ENCODE assay signal across 8 mouse cellular contexts in the genomic region with DNA sequence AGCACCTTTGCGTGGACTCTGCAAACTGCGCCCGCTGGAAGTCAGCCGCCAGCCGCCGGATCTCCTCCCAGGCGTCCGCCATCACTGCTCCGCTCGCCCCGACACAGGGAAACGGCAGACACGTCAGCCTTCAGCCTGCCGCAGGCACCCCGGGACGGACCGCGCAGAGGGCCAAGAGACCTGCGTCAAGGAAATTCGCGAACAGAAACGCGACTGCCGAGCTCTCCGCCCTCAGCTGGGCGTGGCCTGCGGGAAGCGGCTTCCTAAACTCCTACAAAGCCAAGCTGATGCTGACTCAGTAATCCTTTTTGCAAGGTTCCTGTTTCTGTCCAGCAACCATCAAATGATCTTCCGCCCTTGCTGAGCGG. TPM values are rescaled to one million over a fixed set of nuclear protein-coding genes. Genes with fewer than 3 reads are reported as not detected.
A peak's percentile ranks its signal among the peaks of the same experiment; 100 is the strongest.
DNase-seq lines count a peak whose midpoint lies in the region; ATAC-seq and TF ChIP-seq lines count a peak whose summit lies in the region.

A gene (minus strand): TSS at position 151 of the 368 bp plus-strand sequence.

- peak; percentile 88 to 89 for TF ChIP-seq POLR2A in MEL (IDR thresholded peaks at IDR 0.05; ENCODE audit: control insufficient read depth in 1 of 2, insufficient read depth in 1 of 2, low read depth in 1 of 2, low read length in 2 of 2, poor library complexity in 1 of 2)
- peak; percentile 79 for TF ChIP-seq POLR2A in cerebellum, adult 2 months (IDR thresholded peaks at IDR 0.05; ENCODE audit: borderline replicate concordance, insufficient read depth, low read length)

- peak within 1 kb of the TSS; percentile 80 for H3K27ac ChIP-seq in MEL (ENCODE audit: control insufficient read depth, low read depth, low read length)
- peak within 1 kb of the TSS; percentile 83 for H3K27ac ChIP-seq in cerebellum, adult 2 months (ENCODE audit: insufficient read depth, low read length)
- peak within 1 kb of the TSS; percentile 99 for H3K27ac ChIP-seq in forebrain, postnatal 0 days (ENCODE audit: low read depth, low read length)
- peak within 1 kb of the TSS; percentile 98 for H3K27ac ChIP-seq in lung, embryonic 15.5 days

- peak; percentile 98 for DNase-seq in MEL (ENCODE audit: low read depth, low spot score)
- DNase-seq in cerebellum, adult 2 months, result peak; percentile 97 to 99
- peak; percentile 97 for DNase-seq in forebrain, postnatal 0 days
- peak; percentile 98 for DNase-seq in heart, postnatal 4 days
- peak; percentile 93 to 97 for DNase-seq in layer of hippocampus, adult 8-10 months (ENCODE audit: low spot score in 2 of 2)
- peak; percentile 93 for DNase-seq in ovary, adult 18-20 months (ENCODE audit: low spot score)
- DNase-seq in thymus, postnatal 0 days (ENCODE audit: low spot score), result peak; percentile 94

- under 1% methylated on average over 30 of the region's 30 CpGs for WGBS in cerebellum, adult 2 months
- under 1% methylated on average over 30 of the region's 30 CpGs for WGBS in forebrain, postnatal 0 days
- WGBS in lung, embryonic 15.5 days, result under 1% methylated on average over 30 of the region's 30 CpGs

- TF ChIP-seq RAD21 in MEL (IDR thresholded peaks at IDR 0.05; ENCODE audit: low read depth, low read length), result no peak; the same call in 1 of the 2 replicates

- peak; percentile 99 for ATAC-seq in forebrain, postnatal 0 days
- peak; percentile 99 for ATAC-seq in lung, embryonic 15.5 days (ENCODE audit: borderline replicate concordance, extremely low read depth, low FRiP score, low TSS enrichment)

- no peaks in the 10 kb centered on the region; a peak in 1 of 4 replicates for H3K4me1 ChIP-seq in MEL (ENCODE audit: control insufficient read depth in 1 of 2, insufficient read depth in 2 of 2, low read length in 2 of 2)
- H3K4me1 ChIP-seq in cerebellum, adult 2 months (ENCODE audit: control insufficient read depth, insufficient read depth, low read length), result no peaks in the 10 kb centered on the region
- no peaks in the 10 kb centered on the region; the same call in 1 of the 2 replicates for H3K4me1 ChIP-seq in forebrain, postnatal 0 days (ENCODE audit: insufficient read depth)
- peaks cover 4% of the 10 kb centered on the region; the same call in 1 of the 2 replicates for H3K4me1 ChIP-seq in lung, embryonic 15.5 days

- no peak for TF ChIP-seq CTCF in MEL (IDR thresholded peaks at IDR 0.05 in 2 of 3, conservative IDR thresholded peaks at IDR 0.05 in 1 of 3; ENCODE audit: control insufficient read depth in 1 of 3, insufficient read depth in 1 of 3, low read depth in 2 of 3, low read length in 3 of 3, poor library complexity in 1 of 3, severe bottlenecking in 1 of 3)
- TF ChIP-seq CTCF in cerebellum, adult 2 months (IDR thresholded peaks at IDR 0.05; ENCODE audit: borderline replicate concordance, insufficient read depth, low read depth, low read length), result no peak
- no peak for TF ChIP-seq CTCF in forebrain, postnatal 0 days (IDR thresholded peaks at IDR 0.05; ENCODE audit: low read depth)

- peak; percentile 45 to 53 for TF ChIP-seq EP300 in MEL (IDR thresholded peaks at IDR 0.05; ENCODE audit: low read depth in 1 of 2, low read length in 2 of 2)

- H3K79me2 ChIP-seq in MEL (ENCODE audit: control insufficient read depth, insufficient read depth, low read length, poor library complexity), result peaks cover 3% of the 10 kb centered on the region; the same call in 1 of the 2 replicates

- peak within 1 kb of the TSS; percentile 94 for H3K9ac ChIP-seq in MEL (ENCODE audit: control insufficient read depth, low read depth, low read length, poor library complexity, severe bottlenecking)
- H3K9ac ChIP-seq in forebrain, postnatal 0 days, result peak within 1 kb of the TSS; percentile 96
- peak within 1 kb of the TSS; percentile 97 for H3K9ac ChIP-seq in lung, embryonic 15.5 days

- peaks cover 6 to 16% of the 10 kb centered on the region in 2 experiments for H3K36me3 ChIP-seq in MEL (ENCODE audit: control insufficient read depth in 1 of 2, insufficient read depth in 2 of 2, low read length in 2 of 2)
- peaks cover 6% of the 10 kb centered on the region; the same call in 1 of the 2 replicates for H3K36me3 ChIP-seq in forebrain, postnatal 0 days (ENCODE audit: insufficient read depth)
- H3K36me3 ChIP-seq in lung, embryonic 15.5 days, result peaks cover 15% of the 10 kb centered on the region

- peak within 1 kb of the TSS; percentile 63 for H3K4me2 ChIP-seq in forebrain, postnatal 0 days (ENCODE audit: low read depth)
- peak within 1 kb of the TSS; percentile 58 for H3K4me2 ChIP-seq in lung, embryonic 15.5 days

- no peaks in the 10 kb centered on the region for H3K9me3 ChIP-seq in MEL (replicated peaks; ENCODE audit: insufficient read depth, low read length)
- no peaks in the 10 kb centered on the region for H3K9me3 ChIP-seq in forebrain, postnatal 0 days (ENCODE audit: low read length)
- no peaks in the 10 kb centered on the region for H3K9me3 ChIP-seq in lung, embryonic 15.5 days

- peak within 1 kb of the TSS; percentile 88 to 89 for H3K4me3 ChIP-seq in MEL (ENCODE audit: control insufficient read depth in 1 of 2, insufficient read depth in 1 of 2, low read depth in 2 of 2, low read length in 2 of 2)
- peak within 1 kb of the TSS; percentile 57 for H3K4me3 ChIP-seq in cerebellum, adult 2 months (replicated peaks; ENCODE audit: insufficient read depth, low read depth, low read length)
- H3K4me3 ChIP-seq in forebrain, postnatal 0 days (ENCODE audit: low read depth, low read length), result peak within 1 kb of the TSS; percentile 98
- H3K4me3 ChIP-seq in lung, embryonic 15.5 days, result peak within 1 kb of the TSS; percentile 87

- no peaks in the 10 kb centered on the region for H3K27me3 ChIP-seq in MEL (ENCODE audit: control insufficient read depth in 1 of 2, insufficient read depth in 2 of 2, low read length in 2 of 2)
- H3K27me3 ChIP-seq in cerebellum, adult 2 months (ENCODE audit: control insufficient read depth, insufficient read depth, low read length), result no peaks in the 10 kb centered on the region
- H3K27me3 ChIP-seq in forebrain, postnatal 0 days (ENCODE audit: insufficient read depth, low read length), result no peaks in the 10 kb centered on the region
- no peaks in the 10 kb centered on the region for H3K27me3 ChIP-seq in lung, embryonic 15.5 days

TF ChIP-seq in MEL, 35 proteins besides CTCF, POLR2A, EP300 and RAD21 (continues in another document):
- TF ChIP-seq USF2 (IDR thresholded peaks at IDR 0.05; ENCODE audit: borderline replicate concordance in 1 of 2, insufficient read depth in 1 of 2, low read depth in 1 of 2, low read length in 2 of 2), result no peak
- no peak; the same call in 1 of the 2 replicates for TF ChIP-seq NRF1 (IDR thresholded peaks at IDR 0.05; ENCODE audit: insufficient read depth, low read depth, low read length, poor library complexity, severe bottlenecking)
- peak; percentile 93 for TF ChIP-seq SIN3A (IDR thresholded peaks at IDR 0.05; ENCODE audit: low read length)
- no peak for TF ChIP-seq E2F4 (IDR thresholded peaks at IDR 0.05; ENCODE audit: borderline replicate concordance, low read depth, low read length)
- TF ChIP-seq MYB (IDR thresholded peaks at IDR 0.05; ENCODE audit: low read depth, low read length), result no peak
- peak; percentile 70; the same call in 1 of the 2 replicates for TF ChIP-seq KAT2A (conservative IDR thresholded peaks at IDR 0.05; ENCODE audit: low read depth, low read length)
- no peak for TF ChIP-seq UBTF (IDR thresholded peaks at IDR 0.05; ENCODE audit: borderline replicate concordance, insufficient read depth, low read depth, low read length)
- peak; percentile 51 for TF ChIP-seq RCOR1 (IDR thresholded peaks at IDR 0.05; ENCODE audit: low read depth, low read length)
- TF ChIP-seq POLR2AphosphoS5 (IDR thresholded peaks at IDR 0.05; ENCODE audit: borderline replicate concordance, low read depth, low read length), result no peak
- no peak for TF ChIP-seq CHD1 (IDR thresholded peaks at IDR 0.05; ENCODE audit: low read depth, low read length)
- peak; percentile 62; the same call in 1 of the 2 replicates for TF ChIP-seq MEF2A (IDR thresholded peaks at IDR 0.05; ENCODE audit: extremely low read depth, insufficient replicate concordance, low read depth, low read length, poor library complexity, severe bottlenecking)
- no peak for TF ChIP-seq ZC3H11A (IDR thresholded peaks at IDR 0.05; ENCODE audit: low read depth, low read length)
- TF ChIP-seq TCF12 (IDR thresholded peaks at IDR 0.05; ENCODE audit: low read depth, low read length), result peak; percentile 55; the same call in 1 of the 2 replicates
- peak; percentile 71; the same call in 1 of the 2 replicates for TF ChIP-seq MAZ (IDR thresholded peaks at IDR 0.05; ENCODE audit: low read depth, low read length)
- peak; percentile 96 for TF ChIP-seq NELFE (IDR thresholded peaks at IDR 0.05; ENCODE audit: low read depth, low read length)
- no peak for TF ChIP-seq GATA1 (IDR thresholded peaks at IDR 0.05; ENCODE audit: low read depth, low read length)
- TF ChIP-seq ELF1 (IDR thresholded peaks at IDR 0.05; ENCODE audit: low read depth, low read length), result peak; percentile 86
- TF ChIP-seq POLR2AphosphoS2 (IDR thresholded peaks at IDR 0.05; ENCODE audit: low read length), result peak; percentile 82; the same call in 1 of the 2 replicates
- peak; percentile 48; the same call in 1 of the 2 replicates for TF ChIP-seq USF1 (IDR thresholded peaks at IDR 0.05; ENCODE audit: low read depth, low read length)
- no peak for TF ChIP-seq JUND (IDR thresholded peaks at IDR 0.05; ENCODE audit: low read depth, low read length)
- no peak for TF ChIP-seq CHD2 (IDR thresholded peaks at IDR 0.05; ENCODE audit: low read length)
- no peak for TF ChIP-seq ZNF384 (IDR thresholded peaks at IDR 0.05; ENCODE audit: low read depth, low read length)
- TF ChIP-seq ETS1 (IDR thresholded peaks at IDR 0.05; ENCODE audit: low read depth, low read length), result peak; percentile 71
- peak; percentile 86 for TF ChIP-seq MXI1 (IDR thresholded peaks at IDR 0.05; ENCODE audit: low read depth, low read length)
- TF ChIP-seq TAL1 (IDR thresholded peaks at IDR 0.05; ENCODE audit: low read length), result no peak
- no peak for TF ChIP-seq GABPA (IDR thresholded peaks at IDR 0.05; ENCODE audit: low read depth, low read length)

RNA-seq across cellular contexts. Expression of the gene that starts here (rescaled TPM):
- total RNA-seq in MEL (2012; rRNA removed), result 17.3 and 20.4 TPM in 2 replicates
- 100 to 1,000 TPM in 1 of 2 experiments, 10 to 100 TPM in 1; 24.7 to 344 TPM for polyA plus RNA-seq in MEL (2012; ENCODE audit: insufficient read depth in 1 of 2, insufficient read length in 2 of 2, low read depth in 1 of 2, low replicate concordance in 2 of 2, missing spikeins in 1 of 2)
- 12.1 and 13.1 TPM in 2 replicates for polyA plus RNA-seq in cerebellum, adult 2 months (2012; rRNA removed)
- 14.7 and 19.0 TPM in 2 replicates for total RNA-seq in forebrain, postnatal 0 days (2014; rRNA removed)
- 33.3 and 41.8 TPM in 2 replicates for polyA plus RNA-seq in forebrain, postnatal 0 days (2015; fragmentation: Nextera tagmentation; extraction: Ambion mirVana)
- 10 to 100 TPM; 33.3 to 33.6 TPM for total RNA-seq in heart, postnatal 4 days (2021)
- total RNA-seq in layer of hippocampus, adult 8-10 months (2022), result 10 to 100 TPM; 27.8 to 33.5 (median 30.2) TPM
- 39.7 and 40.7 TPM in 2 replicates for polyA plus RNA-seq in lung, embryonic 15.5 days (2015; fragmentation: Nextera tagmentation; extraction: Ambion mirVana)
- polyA plus RNA-seq in thymus, postnatal 0 days (2015; fragmentation: Nextera tagmentation; extraction: Ambion mirVana), result 33.7 and 36.0 TPM in 2 replicates

Comparison
In these comparisons a context has a peak if more than half of its experiments do, and no peak if none do; other contexts are left out.
1. Peak in every context shown above with its lines: DNase-seq, ATAC-seq, H3K4me3 ChIP-seq and H3K27ac ChIP-seq.